Comparison of ENCODE assay signal across 9 mouse cellular contexts in the genomic region with DNA sequence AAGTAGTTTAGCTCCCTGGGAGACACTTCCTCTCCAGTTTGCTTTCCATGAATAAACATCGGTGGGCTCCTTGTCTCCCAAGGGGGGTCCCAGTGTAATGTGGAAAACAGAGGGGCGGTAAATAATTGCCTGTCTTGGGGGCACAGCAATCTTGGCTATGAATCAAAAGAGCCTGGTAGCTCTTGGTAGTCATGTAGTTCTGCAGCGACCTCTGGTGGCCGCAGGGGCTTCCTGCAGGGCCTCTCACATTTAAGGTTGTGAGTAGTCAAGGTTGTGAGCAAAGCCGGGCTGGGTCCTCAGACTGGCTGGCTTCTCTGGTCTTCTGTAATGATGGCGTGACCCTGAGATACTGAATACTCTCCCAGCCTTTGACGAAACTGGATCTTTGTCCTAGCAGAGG. TPM values are rescaled to one million over a fixed set of nuclear protein-coding genes. Genes with fewer than 3 reads are reported as not detected.
DNase-seq lines count a peak whose midpoint lies in the region; ATAC-seq and TF ChIP-seq lines count a peak whose summit lies in the region.
"Had no signal": no experiment of that assay in that cellular context is flagged by ENCODE, and none has a peak within 500 bp of the region (broad histone marks: within the 10 kb centered on the region; RNA-seq: fewer than 3 reads in every experiment).

No protein-coding gene starts in this region.

- in situ Hi-C loops in CH12.LX (cut with MboI; ENCODE audit: low pct_ligation_motif_present, low pct_unique_long_range_greater_than_20kb, low sequenced_read_pairs) = loop anchor here (10.0 kb wide), 1 partner anchor 208 kb away; a partner anchor contains a TSS

- TF ChIP-seq RAD21 in CH12.LX (IDR thresholded peaks at IDR 0.05; ENCODE audit: low read depth, low read length) = peak; percentile 66

- peaks cover 0 to 5% of the 10 kb centered on the region in 2 experiments; a peak in 1 of 4 replicates for H3K4me1 ChIP-seq in CH12.LX (ENCODE audit: control insufficient read depth in 1 of 2, insufficient read depth in 2 of 2)
- H3K4me1 ChIP-seq in liver, embryonic 14.5 days (replicated peaks; ENCODE audit: control insufficient read depth in 2 of 2, insufficient read depth in 2 of 2, low read length in 1 of 2) = no peaks in the 10 kb centered on the region
- H3K4me1 ChIP-seq: limb, embryonic 12.5 days had no signal

- no peaks in the 10 kb centered on the region for H3K9me3 ChIP-seq in CH12.LX (replicated peaks; ENCODE audit: low read length)
- no peaks in the 10 kb centered on the region for H3K9me3 ChIP-seq in liver, embryonic 14.5 days (ENCODE audit: control insufficient read depth, low read length)
- H3K9me3 ChIP-seq: limb, embryonic 12.5 days had no signal

- H3K4me2 ChIP-seq in CH12.LX (ENCODE audit: insufficient read depth, low read depth, poor library complexity, severe bottlenecking) = no peak overlapping the region
- H3K4me2 ChIP-seq in liver, embryonic 14.5 days (ENCODE audit: low read depth) = no peak overlapping the region
- H3K4me2 ChIP-seq: limb, embryonic 12.5 days had no signal

- H3K9ac ChIP-seq in CH12.LX (ENCODE audit: insufficient read depth, low read depth) = no peak overlapping the region
- H3K9ac ChIP-seq in liver, embryonic 14.5 days (replicated peaks) = no peak overlapping the region
- H3K9ac ChIP-seq: limb, embryonic 12.5 days had no signal

- TF ChIP-seq EP300 in CH12.LX (IDR thresholded peaks at IDR 0.05; ENCODE audit: low read length) = no peak
- TF ChIP-seq EP300 in liver, embryonic 14.5 days (IDR thresholded peaks at IDR 0.05; ENCODE audit: low read depth) = no peak

- WGBS in liver, embryonic 14.5 days (ENCODE audit: insufficient replicate concordance) = 15% methylated on average over 7 of the region's 7 CpGs

- TF ChIP-seq POLR2A in CH12.LX (IDR thresholded peaks at IDR 0.05; ENCODE audit: low read depth, low read length) = no peak

- H3K36me3 ChIP-seq in CH12.LX (replicated peaks in 1 of 2; ENCODE audit: control insufficient read depth in 1 of 2, insufficient read depth in 1 of 2, low read length in 1 of 2) = no peaks in the 10 kb centered on the region
- H3K36me3 ChIP-seq in liver, embryonic 14.5 days (replicated peaks; ENCODE audit: control insufficient read depth, insufficient read depth, low read depth) = no peaks in the 10 kb centered on the region

- peaks cover 23% of the 10 kb centered on the region for H3K27me3 ChIP-seq in CH12.LX (replicated peaks)
- no peaks in the 10 kb centered on the region for H3K27me3 ChIP-seq in liver, embryonic 14.5 days (ENCODE audit: control insufficient read depth, insufficient read depth, low read length)
- H3K27me3 ChIP-seq: limb, embryonic 12.5 days had no signal

- H3K4me3 ChIP-seq in CH12.LX (replicated peaks in 1 of 3; ENCODE audit: low read depth in 2 of 3, low read length in 2 of 3, poor library complexity in 1 of 3) = no peak overlapping the region
- H3K4me3 ChIP-seq in liver, embryonic 14.5 days (ENCODE audit: insufficient read depth in 1 of 2, low read depth in 2 of 2, low read length in 2 of 2) = no peak overlapping the region
- H3K4me3 ChIP-seq: limb, embryonic 12.5 days had no signal

- TF ChIP-seq CTCF in CH12.LX (conservative IDR thresholded peaks at IDR 0.05 in 1 of 2, IDR thresholded peaks at IDR 0.05 in 1 of 2; ENCODE audit: low read depth in 2 of 2, low read length in 2 of 2) = peak; percentile 71 to 77
- TF ChIP-seq CTCF in liver, embryonic 14.5 days (IDR thresholded peaks at IDR 0.05; ENCODE audit: low read depth) = peak; percentile 84

- H3K27ac ChIP-seq in CH12.LX (ENCODE audit: insufficient read depth, low read depth) = no peak overlapping the region
- H3K27ac ChIP-seq in liver, embryonic 14.5 days = no peak overlapping the region
- H3K27ac ChIP-seq: limb, embryonic 12.5 days had no signal

- H3K79me2 ChIP-seq in CH12.LX (replicated peaks; ENCODE audit: control insufficient read depth, extremely low read depth, insufficient read depth, poor library complexity, severe bottlenecking) = no peaks in the 10 kb centered on the region

- DNase-seq in CH12.LX (ENCODE audit: extremely low read depth) = peak; percentile 70
- DNase-seq in adrenal gland, adult 2 months = peak; percentile 71
- DNase-seq in embryo, embryonic 11 days = peak; percentile 80
- DNase-seq in heart, adult 8-10 months (ENCODE audit: low spot score) = peak; percentile 17
- DNase-seq in kidney, postnatal 14 days = peak; percentile 70
- peak; percentile 4 to 30 (median 19) for DNase-seq in liver, embryonic 14.5 days (ENCODE audit: low read depth in 3 of 3, low spot score in 3 of 3)
- peak; percentile 72 for DNase-seq in ovary, postnatal 36 days (ENCODE audit: low spot score)
- peak; percentile 66 for DNase-seq in urinary bladder, postnatal 25 days (ENCODE audit: low spot score)

- dilution Hi-C loops in CH12.LX (cut with MboI; ENCODE audit: extremely low pct_ligation_motif_present, extremely low pct_unique_long_range_greater_than_20kb, low sequenced_read_pairs) = no loop called here

- no peak for ATAC-seq in liver, embryonic 14.5 days (ENCODE audit: insufficient read depth)

TF ChIP-seq in CH12.LX, 34 proteins besides CTCF, POLR2A, EP300 and RAD21:
- TF ChIP-seq SMC3 (IDR thresholded peaks at IDR 0.05; ENCODE audit: low read depth, low read length) (peak; percentile 46), ZKSCAN1 (IDR thresholded peaks at IDR 0.05; ENCODE audit: borderline replicate concordance, low read depth, low read length) (no peak), MAZ (IDR thresholded peaks at IDR 0.05; ENCODE audit: low read depth, low read length) (no peak), ETS1 (conservative IDR thresholded peaks at IDR 0.05; ENCODE audit: low read depth, low read length) (no peak), TBP (conservative IDR thresholded peaks at IDR 0.05; ENCODE audit: low read depth, low read length) (no peak), BHLHE40 (IDR thresholded peaks at IDR 0.05; ENCODE audit: low read depth, low read length) (no peak), SIN3A (IDR thresholded peaks at IDR 0.05; ENCODE audit: low read length) (no peak)
TF ChIP-seq in CH12.LX: peak in this region for 1.

RNA-seq across cellular contexts. Expression of a gene that starts 33.1 kb away (rescaled TPM):
- total RNA-seq in CH12.LX (2012; rRNA removed) (not detected in 2 replicates), CH12.LX (2014; rRNA removed) (not detected in 2 replicates)
- polyA plus RNA-seq in CH12.LX (2012; ENCODE audit: insufficient read length, low read depth) = not detected in 2 replicates
- 1 to 10 TPM; 3.7 to 6.8 TPM for total RNA-seq in adrenal gland, adult 2 months (2021)
- polyA plus RNA-seq in adrenal gland, adult 2 months (2012; rRNA removed) = 2.5 and 4.0 TPM in 2 replicates
- total RNA-seq in heart, adult 8-10 months (2022) = 1 to 10 TPM; 3.1 to 5.1 (median 4.0) TPM
- 0.39 and 0.47 TPM in 2 replicates for polyA plus RNA-seq in liver, embryonic 14.5 days (2012; rRNA removed)
- 0.38 and 0.59 TPM in 2 replicates for polyA plus RNA-seq in liver, embryonic 14.5 days (2014; fragmentation: Nextera tagmentation; extraction: Ambion mirVana)

RNA-seq across cellular contexts. Expression of a gene that starts 50.1 kb away (rescaled TPM):
- not detected in 2 replicates for total RNA-seq in CH12.LX (2012; rRNA removed)
- not detected in 2 replicates for total RNA-seq in CH12.LX (2014; rRNA removed)
- not detected in 2 replicates for polyA plus RNA-seq in CH12.LX (2012; ENCODE audit: insufficient read length, low read depth)
- not detected for total RNA-seq in adrenal gland, adult 2 months (2021)
- not detected in 2 replicates for polyA plus RNA-seq in adrenal gland, adult 2 months (2012; rRNA removed)
- not detected for total RNA-seq in heart, adult 8-10 months (2022)
- polyA plus RNA-seq in liver, embryonic 14.5 days (2012; rRNA removed) = not detected in 2 replicates
- polyA plus RNA-seq in liver, embryonic 14.5 days (2014; fragmentation: Nextera tagmentation; extraction: Ambion mirVana) = not detected in 2 replicates
- polyA plus RNA-seq: limb, embryonic 12.5 days had no signal

RNA-seq across cellular contexts. Expression of a gene that starts 54.7 kb away (rescaled TPM):
- not detected in 2 replicates for total RNA-seq in CH12.LX (2012; rRNA removed)
- not detected in 2 replicates for total RNA-seq in CH12.LX (2014; rRNA removed)
- polyA plus RNA-seq in CH12.LX (2012; ENCODE audit: insufficient read length, low read depth) = not detected in 2 replicates
- total RNA-seq in adrenal gland, adult 2 months (2021) = not detected
- polyA plus RNA-seq in adrenal gland, adult 2 months (2012; rRNA removed) = 0.17 TPM in 1 of 2 replicates, not detected in the other
- not detected for total RNA-seq in heart, adult 8-10 months (2022)
- polyA plus RNA-seq in liver, embryonic 14.5 days (2012; rRNA removed) = not detected in 2 replicates
- polyA plus RNA-seq in liver, embryonic 14.5 days (2014; fragmentation: Nextera tagmentation; extraction: Ambion mirVana) = 0.06 TPM in 1 of 2 replicates, not detected in the other
- polyA plus RNA-seq: limb, embryonic 12.5 days had no signal

Comparison
In these comparisons a context has a peak if more than half of its experiments do, and no peak if none do; other contexts are left out.
1. DNase-seq: peak in every context shown above with its lines; median percentile 80 in embryo, embryonic 11 days; 72 in ovary, postnatal 36 days; 71 in adrenal gland, adult 2 months; 70 in CH12.LX; 70 in kidney, postnatal 14 days; 66 in urinary bladder, postnatal 25 days; 19 in liver, embryonic 14.5 days; 17 in heart, adult 8-10 months.
2. RNA of a gene that starts 33.1 kb away (total RNA-seq): 3.7 to 6.8 TPM in adrenal gland, adult 2 months and 3.1 to 5.1 TPM in heart, adult 8-10 months; not detected in CH12.LX; every median in the first group is over 4 times any median in the second.